Mouse (Mus musculus) kidney, adult 2 months (tissue): Measurements from ENCODE around the gene Herc3.

ENCODE experiments used
- CTCF ChIP-seq: fragments of 200-500 bp; conservative IDR thresholded peaks from 2 replicates; pipeline ENCODE4 v1.5.1; 2011; ENCODE audit warnings: low read depth, mild to moderate bottlenecking, control low read depth, low read length, moderate library complexity, mixed read lengths; ENCODE audit not compliant: insufficient read depth, insufficient read length
- POLR2A ChIP-seq: fragments of 200-500 bp; IDR thresholded peaks from one replicate; pipeline ENCODE4 v1.6.1; 2011; ENCODE audit warnings: low read depth, low read length, control low read depth

- TF ChIP-seq POLR2A (no peak), CTCF (no peak)
Observed at GRCm38 (mm10) chr6:58880861-58881260, 49.6 kb downstream of the Herc3 start.
